Mouse (Mus musculus) sigmoid colon, adult 10 weeks (tissue): ENCODE data around the gene Ret. TPM values are rescaled to one million over a fixed set of nuclear protein-coding genes. Genes with fewer than 3 reads are reported as not detected.

Experiments used
- polyA plus RNA-seq: library from polyadenylated mRNA; stranded (reverse); fragments of 350-450 nt; fragmentation: Illumina TruSeq; extraction: RNeasy Lipid Tissue Mini Kit (QIAGEN cat#74804); gene quantifications from one replicate; pipeline ENCODE4 v1.2.3, GENCODE M21; 2014; ENCODE audit warnings: low read depth, low replicate concordance

Ret gene
- polyA plus RNA-seq = 5.4 TPM

DNA sequence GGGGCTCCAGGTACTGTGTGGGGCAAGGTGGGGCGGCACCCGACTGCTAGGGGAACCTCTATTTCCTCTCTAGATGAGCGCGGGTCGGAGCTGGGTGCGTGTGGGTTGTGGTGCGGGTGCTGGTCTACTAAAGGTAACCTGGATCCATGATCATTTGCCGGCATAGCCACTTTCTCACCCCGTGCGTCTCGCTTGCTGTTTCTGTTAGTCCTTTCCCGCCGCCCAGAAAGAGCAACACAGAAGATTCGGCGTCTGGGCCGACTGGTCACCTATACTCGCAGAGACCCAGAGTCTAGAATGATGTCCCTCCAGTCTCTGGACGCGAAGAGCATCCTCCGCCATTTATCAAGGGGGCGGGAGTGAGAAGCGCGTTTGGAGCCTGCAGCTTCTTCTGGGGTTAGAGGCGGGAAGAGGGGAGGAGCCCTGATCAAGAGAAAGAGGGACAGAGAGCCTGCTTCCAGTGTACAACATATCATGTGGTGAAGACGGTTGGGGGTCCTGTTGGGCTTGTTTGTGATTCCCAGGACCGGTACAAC, at the start of gene Ret:
Ret (minus strand) TSS at position 279 of the 536 bp plus-strand sequence.

DNA sequence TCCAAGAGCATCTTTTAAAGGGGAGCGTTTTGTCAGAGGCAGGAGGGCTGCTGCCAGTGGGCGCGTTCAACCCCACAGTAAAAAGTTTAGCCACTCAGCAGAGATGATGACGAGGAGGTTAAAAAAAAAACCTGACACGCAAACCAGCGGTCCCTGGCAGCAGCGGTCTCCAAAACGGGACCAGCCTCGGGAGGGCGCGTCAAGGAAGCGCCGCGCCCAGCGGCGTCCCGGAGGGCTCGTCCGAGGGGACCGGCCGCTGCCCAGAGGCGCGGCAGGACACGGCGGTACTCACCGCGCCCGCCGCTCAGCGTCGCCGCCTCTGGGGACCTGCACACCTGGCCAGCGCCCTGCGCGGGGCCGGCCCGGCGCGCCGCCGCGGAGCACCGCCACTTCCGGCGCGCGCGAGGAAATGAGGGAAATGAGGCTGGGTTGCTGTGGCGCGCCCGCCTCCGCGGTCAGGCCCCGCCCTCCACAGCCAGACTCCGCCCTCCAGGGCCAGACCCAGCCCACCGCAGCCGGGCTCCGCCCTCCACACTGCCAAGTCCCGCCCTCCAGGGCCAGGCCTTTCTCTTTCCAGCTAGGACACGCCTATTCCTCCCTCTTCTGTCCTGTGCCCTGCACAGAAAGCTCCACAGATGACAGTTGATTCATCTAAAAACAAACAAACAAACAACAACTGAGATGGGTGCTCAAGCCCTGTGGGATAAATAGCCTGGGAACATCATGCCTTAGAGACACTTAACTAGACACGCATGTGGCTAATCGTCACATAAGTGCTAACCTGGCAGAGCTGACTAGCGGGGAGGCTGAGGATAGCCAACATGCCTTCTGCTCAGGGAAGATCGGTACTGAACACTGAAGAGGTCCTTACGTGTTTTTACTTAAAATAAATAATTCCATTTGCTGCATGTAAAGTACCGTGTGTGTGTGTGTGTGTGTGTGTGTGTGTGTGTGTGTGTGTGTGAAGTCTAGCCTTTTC, 58.5 kb downstream of the Ret start, which contains the start of gene Csgalnact2:
Csgalnact2 (minus strand) TSS at position 410 of the 979 bp plus-strand sequence.

Other genes starting within 250 kb of the Ret start
- 0.79 TPM for gene Rasgef1a, start 186.3 kb downstream of the Ret start, polyA plus RNA-seq
- 36.1 TPM for gene Csgalnact2, start 58.6 kb downstream of the Ret start, polyA plus RNA-seq
- 26.5 TPM for gene Bms1, start 221.8 kb upstream of the Ret start, polyA plus RNA-seq